Mouse (Mus musculus) heart, postnatal 25 days (tissue): ENCODE measurements around the gene Serpinb9. TPM values are rescaled to one million over a fixed set of nuclear protein-coding genes. Genes with fewer than 3 reads are reported as not detected.

Source experiments
- DNase-seq: peaks from one replicate; pipeline ENCODE4 v3.0.0; 2022; ENCODE audit warnings: low spot score
- intact Hi-C: fragments of 180-260 bp; cut with DNase I; formaldehyde crosslinking; loops from one replicate; pipeline ENCODE4 v1.15.1; 2025
- total RNA-seq, 2 experiments: library from RNA; stranded (reverse); gene quantifications; 2 replicates each; pipeline ENCODE4 v1.2.3; 2021

Gene Serpinb9
- total RNA-seq, 2 experiments from 2014 or later = 9.0 to 9.8 TPM

DNA sequence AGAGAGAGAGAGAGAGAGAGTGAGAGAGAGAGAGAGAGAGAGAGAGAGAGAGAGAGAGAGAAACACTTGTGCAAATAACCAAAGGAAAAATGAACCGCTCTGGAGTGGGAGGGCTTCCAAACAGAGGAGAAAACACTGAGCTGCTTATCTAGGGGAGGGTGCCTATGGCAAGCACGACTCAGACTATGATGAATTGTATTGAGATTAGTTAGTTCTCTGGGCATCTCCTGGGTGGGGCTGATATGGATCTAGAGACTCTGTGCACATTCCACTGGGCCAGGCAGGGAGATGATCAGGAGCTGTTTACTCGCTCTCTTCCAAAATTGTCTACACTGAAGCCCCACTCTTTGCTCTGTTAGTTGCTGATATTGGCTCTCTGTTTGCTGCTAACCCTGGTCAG is 48.6 kb downstream of the Serpinb9 start:
- intact Hi-C loops = no loop called here

DNA sequence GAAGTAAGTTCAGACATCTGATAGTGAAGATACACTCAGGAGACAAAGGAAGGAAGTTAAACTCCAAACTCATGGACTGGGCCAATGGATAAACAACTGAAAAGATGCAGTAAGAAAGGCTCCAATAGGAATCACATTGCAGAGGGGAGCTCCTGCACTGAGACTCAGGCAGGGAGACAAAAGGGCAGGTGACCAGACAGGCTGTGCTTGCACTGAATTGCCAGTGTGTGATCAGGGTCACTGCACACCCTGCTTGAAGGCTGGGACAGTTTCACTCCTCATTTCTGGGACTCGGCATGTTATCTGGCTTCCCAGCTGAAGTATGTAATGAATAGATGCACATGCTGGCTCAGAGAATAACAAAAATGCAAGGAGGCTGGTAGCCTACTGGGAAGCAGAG is 60.0 kb downstream of the Serpinb9 start:
- intact Hi-C loops = no loop called here
- no peak for DNase-seq

More for the DNA sequence above, 48.6 kb downstream of the Serpinb9 start:
- no peak for DNase-seq

Other genes starting within 250 kb of the Serpinb9 start
- gene Mylk4, start 219.3 kb upstream of the Serpinb9 start, total RNA-seq = 100 to 1,000 TPM; 303 to 406 TPM
- 10 to 100 TPM; 18.5 to 27.1 TPM for gene Wrnip1, start 201.2 kb upstream of the Serpinb9 start, total RNA-seq
- not detected for gene D930007J09Rik, start 200.4 kb upstream of the Serpinb9 start, total RNA-seq
- 1 to 10 TPM; 4.0 to 5.6 TPM for gene Serpinb1a, start 152.1 kb upstream of the Serpinb9 start, total RNA-seq
- 1 to 10 TPM in 1 of 2 experiments, under 1 TPM in 1; 0.84 to 2.3 TPM for gene Serpinb1c, start 105.0 kb upstream of the Serpinb9 start, total RNA-seq
- 10 to 100 TPM; 32.7 to 37.4 TPM for gene Serpinb6b, start 38.0 kb upstream of the Serpinb9 start, total RNA-seq
- gene Serpinb9b, start 24.2 kb downstream of the Serpinb9 start, total RNA-seq = under 1 TPM in 1 of 2 experiments, not detected in 1; 0.20 TPM
- not detected for gene Serpinb1b, start 75.3 kb downstream of the Serpinb9 start, total RNA-seq
- gene Serpinb9c, start 156.5 kb downstream of the Serpinb9 start, total RNA-seq = not detected
- gene Serpinb9d, start 189.7 kb downstream of the Serpinb9 start, total RNA-seq = not detected
- gene Serpinb9e, start 246.4 kb downstream of the Serpinb9 start, total RNA-seq = not detected